Mouse (Mus musculus) WW6 (cell line): Measurements from ENCODE around the gene Morn2.
"Not testable (repeated sequence)": the region's sequence is repeated elsewhere in the genome, so short reads cannot be mapped to it uniquely, and the experiment has no call there.

Experiments used
- DNase-seq: peaks from one replicate; pipeline ENCODE4 v3.0.0-alpha.2; 2013; ENCODE audit warnings: low read depth, low spot score

The Morn2 gene

GRCm38 (mm10) chr17:80290074-80290657, at the start of gene Morn2, which contains the start of gene Dhx57:
Gene Morn2 (plus strand): TSS chr17:80290203.
Gene Dhx57 (minus strand): TSS chr17:80290476.
- DNase-seq: peak; percentile 96

- no peak for DNase-seq
Observed at GRCm38 (mm10) chr17:80241594-80241993, 48.4 kb upstream of the Morn2 start.

GRCm38 (mm10) chr17:80243116-80243515, 46.9 kb upstream of the Morn2 start:
- DNase-seq: no peak

GRCm38 (mm10) chr17:80252757-80253525, 37.1 kb upstream of the Morn2 start:
- DNase-seq: no peak

- no peak for DNase-seq
Observed at GRCm38 (mm10) chr17:80254421-80254820, 35.6 kb upstream of the Morn2 start.

- peak; percentile 38 for DNase-seq
Observed at GRCm38 (mm10) chr17:80255208-80255607, 34.8 kb upstream of the Morn2 start.

GRCm38 (mm10) chr17:80267065-80267464, 22.9 kb upstream of the Morn2 start:
- no peak for DNase-seq

GRCm38 (mm10) chr17:80268151-80268550, 21.9 kb upstream of the Morn2 start:
- no peak for DNase-seq

- not testable (repeated sequence) for DNase-seq
Observed at GRCm38 (mm10) chr17:80270622-80271021, 19.4 kb upstream of the Morn2 start.

- DNase-seq: no peak
Observed at GRCm38 (mm10) chr17:80278255-80278654, 11.7 kb upstream of the Morn2 start.

- no peak for DNase-seq
Observed at GRCm38 (mm10) chr17:80279340-80280070, 10.5 kb upstream of the Morn2 start.

- no peak for DNase-seq
Observed at GRCm38 (mm10) chr17:80284446-80284845, 5.6 kb upstream of the Morn2 start.

GRCm38 (mm10) chr17:80288012-80288411, 2.0 kb upstream of the Morn2 start:
- DNase-seq: no peak

GRCm38 (mm10) chr17:80289280-80290073, 526 bp upstream of the Morn2 start:
- no peak for DNase-seq

GRCm38 (mm10) chr17:80291148-80291547, 1.1 kb downstream of the Morn2 start:
- DNase-seq: peak; percentile 11

- DNase-seq: no peak
Observed at GRCm38 (mm10) chr17:80295258-80295657, 5.3 kb downstream of the Morn2 start.

GRCm38 (mm10) chr17:80298844-80299243, 8.8 kb downstream of the Morn2 start:
- no peak for DNase-seq

- no peak for DNase-seq
Observed at GRCm38 (mm10) chr17:80307251-80307650, 17.2 kb downstream of the Morn2 start, which contains the start of gene Arhgef33. Gene Arhgef33 (plus strand): TSS chr17:80307407.

- DNase-seq: no peak
Observed at GRCm38 (mm10) chr17:80311761-80312160, 21.8 kb downstream of the Morn2 start.

GRCm38 (mm10) chr17:80312405-80312804, 22.4 kb downstream of the Morn2 start:
- no peak for DNase-seq

- DNase-seq: no peak
Observed at GRCm38 (mm10) chr17:80322228-80322627, 32.2 kb downstream of the Morn2 start.

GRCm38 (mm10) chr17:80323015-80323414, 33.0 kb downstream of the Morn2 start:
- DNase-seq: no peak
